Mouse (Mus musculus): ENCODE results near the gene Smg9.

Smg9 gene

DNA sequence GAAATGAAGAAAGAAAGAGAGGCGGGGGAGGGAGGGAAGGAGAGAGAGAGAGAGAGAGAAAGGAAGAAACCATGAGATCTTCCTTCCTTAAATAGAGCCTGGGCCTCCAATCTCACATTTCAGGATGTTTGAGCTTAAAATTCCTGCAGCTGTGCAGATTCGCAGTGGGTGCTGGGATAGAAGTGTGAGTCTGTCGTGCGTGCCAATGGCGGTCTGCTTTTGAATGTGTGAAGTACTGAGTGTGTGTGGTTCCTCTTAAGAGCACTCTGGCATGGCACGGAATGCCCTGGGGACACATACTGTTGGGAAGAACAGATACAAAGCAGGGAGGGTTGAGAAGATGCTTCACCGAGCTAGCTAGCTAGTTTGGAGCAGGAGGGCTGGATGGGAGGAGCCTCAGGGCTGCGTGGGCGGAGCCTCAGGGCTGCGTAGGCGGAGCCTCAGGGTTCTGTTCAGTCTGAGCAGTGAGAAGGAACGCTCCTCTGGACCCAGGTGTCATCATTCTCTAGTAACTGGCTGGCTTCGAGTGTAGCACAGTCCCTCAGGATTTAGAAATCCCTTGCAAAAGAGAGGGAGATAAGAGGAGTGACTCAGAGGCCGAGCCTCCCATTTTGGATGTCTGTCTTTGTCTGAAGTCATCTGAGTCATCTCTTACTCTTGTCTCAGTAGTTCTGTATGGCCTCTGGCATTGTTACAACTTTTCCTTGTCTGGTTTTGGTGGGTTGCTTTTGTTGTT, 49.5 kb downstream of the Smg9 start:
- DNase-seq = no peak

DNA sequence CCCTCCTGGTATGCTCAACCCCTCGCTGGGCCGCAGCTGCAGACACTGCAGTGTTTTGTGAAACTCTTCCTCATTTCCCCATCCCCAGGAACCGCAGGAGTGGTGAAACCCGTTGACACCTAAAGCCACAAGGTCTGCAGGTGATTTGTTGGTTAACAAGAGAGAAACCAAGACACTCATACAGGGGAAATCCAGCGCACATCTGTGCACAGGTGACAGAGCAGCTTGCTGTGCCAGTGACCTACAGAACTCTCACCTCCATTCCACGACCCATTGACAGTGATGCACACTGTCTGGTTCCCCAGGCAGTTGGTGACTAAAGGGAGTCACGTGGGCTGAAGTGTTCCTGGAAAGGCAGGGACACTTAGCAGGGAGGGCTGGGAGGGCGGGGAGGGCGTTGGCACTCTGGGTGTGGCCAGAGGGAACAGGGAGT, 51.2 kb downstream of the Smg9 start:
- no peak for DNase-seq

DNA sequence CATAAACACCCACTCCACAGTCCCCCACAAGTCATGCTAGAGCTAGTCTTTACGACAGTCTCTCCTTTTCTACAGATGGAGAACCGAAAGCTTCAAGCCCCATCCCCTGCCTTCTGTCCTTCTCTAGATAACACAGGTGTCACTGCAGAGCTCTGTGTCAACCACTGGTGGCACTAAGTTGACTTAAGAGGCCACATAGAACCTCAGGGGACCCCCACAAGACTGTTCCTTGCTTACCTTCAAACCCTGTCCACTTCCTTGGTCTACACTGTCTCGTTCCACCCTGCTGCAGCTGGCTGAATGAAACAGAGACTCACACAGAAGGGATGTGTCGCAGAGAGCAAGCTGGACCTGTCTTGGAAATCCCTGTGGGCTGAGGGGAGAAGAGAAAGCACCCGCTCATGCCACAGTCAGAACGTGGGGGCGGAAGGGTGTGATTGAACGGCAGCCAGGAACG, 52.5 kb downstream of the Smg9 start, which contains the start of gene Irgc1:
TSS of gene Irgc1 (minus strand) at position 443 of the 457 bp plus-strand sequence.
- no peak for DNase-seq

DNA sequence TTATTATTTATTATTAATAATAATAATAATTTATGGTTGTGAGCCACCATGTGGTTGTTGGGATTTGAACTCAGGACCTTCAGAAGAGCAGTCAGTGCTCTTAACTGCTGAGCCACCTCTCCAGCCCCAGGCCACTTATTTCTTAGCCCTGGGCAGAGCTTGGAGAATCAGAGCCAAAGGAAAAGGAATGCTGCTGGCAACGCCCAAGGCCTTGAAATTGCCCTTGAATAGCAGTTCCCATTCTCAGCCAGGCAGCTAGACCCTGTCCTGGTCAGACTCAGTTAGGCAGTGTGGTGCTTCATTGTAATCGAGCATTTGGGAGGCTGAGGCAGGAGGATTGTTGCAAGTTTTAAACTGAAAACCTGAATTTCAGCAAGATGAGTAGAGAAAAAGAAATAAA, 54.8 kb downstream of the Smg9 start:
- DNase-seq = no peak

DNA sequence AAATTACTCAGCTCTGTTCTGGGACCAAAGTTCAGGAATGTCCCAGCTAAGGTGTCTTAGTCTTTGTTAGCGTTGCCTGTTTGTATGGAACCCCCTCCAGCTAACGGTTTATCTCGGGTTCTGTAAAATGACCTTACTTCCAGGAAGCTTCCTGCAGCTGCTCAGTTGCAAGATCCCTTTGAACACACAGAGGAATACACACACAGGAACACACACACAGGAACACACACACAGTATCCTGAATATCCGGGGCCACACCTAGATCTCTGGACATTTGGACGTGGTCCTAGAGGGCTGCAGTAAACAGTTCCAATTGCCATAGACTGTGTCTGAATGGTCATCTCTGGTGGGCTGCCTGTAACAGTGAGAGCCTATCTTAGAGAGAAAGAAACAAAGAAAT, 56.3 kb downstream of the Smg9 start:
- peak; percentile 29 to 40 for DNase-seq

DNA sequence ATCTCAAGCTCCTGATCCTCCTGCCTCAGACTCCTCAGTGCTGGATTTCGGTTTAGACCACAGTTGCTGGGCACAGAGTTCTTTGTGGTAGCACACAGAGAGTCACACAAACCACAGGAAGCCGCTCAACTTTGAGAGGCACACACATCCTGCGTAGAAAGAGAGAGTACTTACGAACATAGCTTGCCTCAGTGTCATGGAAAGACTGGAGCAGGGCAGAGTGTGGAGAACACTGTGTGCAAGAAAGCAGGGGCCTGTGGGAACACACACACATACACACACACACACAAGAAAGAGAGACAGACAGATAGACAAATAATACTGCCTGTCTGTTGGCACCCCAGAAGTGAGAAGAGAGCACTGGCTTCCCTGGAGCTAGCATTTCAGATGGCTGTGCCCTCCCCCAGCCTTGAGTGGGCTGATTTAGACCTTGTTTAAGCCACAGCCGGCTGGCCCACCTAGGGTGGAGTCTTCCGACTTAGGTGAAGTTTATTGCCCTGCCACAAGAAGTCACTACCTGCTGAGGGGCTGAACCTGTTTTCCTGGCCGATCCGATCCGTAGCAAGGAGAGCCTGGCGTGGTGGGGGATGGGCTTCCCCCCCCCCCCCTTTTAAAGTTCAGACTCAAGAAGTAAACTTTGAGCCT, 58.4 kb downstream of the Smg9 start:
- DNase-seq = no peak

DNA sequence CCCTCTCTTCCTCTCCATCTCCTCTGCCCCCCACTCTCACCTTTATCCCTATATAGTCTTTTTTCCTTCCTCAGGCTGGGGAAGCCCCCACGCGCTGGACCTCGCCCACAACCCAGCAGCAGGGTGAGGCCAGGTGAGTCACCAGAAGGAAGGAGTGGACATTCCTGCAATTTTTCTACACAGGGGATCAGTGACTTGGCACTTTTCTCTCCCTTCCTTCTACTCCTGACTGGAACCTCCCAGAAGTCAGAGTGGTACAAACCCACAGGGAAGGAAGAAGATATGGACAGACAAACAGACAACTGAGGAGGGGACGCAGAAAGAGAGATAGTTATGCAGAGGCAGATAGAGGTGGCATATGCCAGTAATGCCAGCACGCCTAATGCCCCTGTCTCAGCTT, 60.0 kb downstream of the Smg9 start:
- DNase-seq = no peak

DNA sequence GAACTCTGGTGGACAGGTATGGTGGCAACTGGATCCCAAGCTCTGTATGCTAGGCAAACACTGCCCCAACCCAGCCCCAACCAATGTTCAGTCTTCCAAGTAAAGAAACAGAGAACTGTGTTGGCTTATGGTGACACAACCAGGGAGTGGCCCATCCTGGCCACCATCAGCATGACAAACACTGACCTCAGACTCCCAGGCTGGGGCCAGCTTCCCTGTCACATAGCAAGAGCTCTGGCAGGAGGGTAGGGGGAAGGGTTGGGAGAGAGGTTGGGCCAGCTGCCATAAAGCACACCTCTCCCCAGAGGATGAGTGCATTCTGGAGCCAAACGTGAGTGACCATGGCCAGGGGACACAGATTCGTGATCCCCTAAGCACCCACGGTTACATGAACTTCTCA, 60.4 kb downstream of the Smg9 start:
- peak in 1 of 2 experiments; percentile 19 for DNase-seq

DNA sequence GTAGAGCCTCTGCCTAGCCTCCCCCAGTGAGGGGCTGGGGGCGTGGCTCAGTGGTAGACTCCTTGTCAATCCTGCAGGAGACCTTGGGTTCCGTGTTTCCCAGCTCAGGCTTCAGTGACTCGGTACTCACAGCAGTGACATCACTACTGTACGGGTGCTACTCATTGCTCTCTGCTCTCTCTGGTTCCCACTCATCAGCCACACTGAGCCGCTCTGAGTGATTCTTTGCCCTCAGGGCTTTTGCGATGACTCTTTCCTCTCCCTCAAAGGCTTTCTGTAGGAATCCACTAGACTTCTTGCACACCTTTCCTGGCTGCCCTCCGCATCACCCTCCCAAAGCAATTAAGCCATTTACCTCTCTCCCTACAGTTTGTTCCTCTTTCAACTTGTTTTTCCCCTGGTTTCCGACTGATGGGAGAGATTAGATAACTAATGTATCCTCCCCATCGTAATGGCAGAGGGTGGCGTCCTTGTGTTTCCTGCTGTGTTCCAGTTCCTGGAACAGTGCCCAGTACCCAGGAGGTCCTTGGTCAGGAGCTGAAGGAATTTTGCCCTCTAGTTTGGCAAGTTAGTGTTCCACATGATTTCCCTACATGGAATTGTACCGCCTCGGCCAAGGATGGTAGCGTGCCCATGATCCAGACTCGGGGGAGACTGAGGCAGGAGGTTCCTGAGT, 62.1 kb downstream of the Smg9 start:
- peak; percentile 81 to 83 for DNase-seq

DNA sequence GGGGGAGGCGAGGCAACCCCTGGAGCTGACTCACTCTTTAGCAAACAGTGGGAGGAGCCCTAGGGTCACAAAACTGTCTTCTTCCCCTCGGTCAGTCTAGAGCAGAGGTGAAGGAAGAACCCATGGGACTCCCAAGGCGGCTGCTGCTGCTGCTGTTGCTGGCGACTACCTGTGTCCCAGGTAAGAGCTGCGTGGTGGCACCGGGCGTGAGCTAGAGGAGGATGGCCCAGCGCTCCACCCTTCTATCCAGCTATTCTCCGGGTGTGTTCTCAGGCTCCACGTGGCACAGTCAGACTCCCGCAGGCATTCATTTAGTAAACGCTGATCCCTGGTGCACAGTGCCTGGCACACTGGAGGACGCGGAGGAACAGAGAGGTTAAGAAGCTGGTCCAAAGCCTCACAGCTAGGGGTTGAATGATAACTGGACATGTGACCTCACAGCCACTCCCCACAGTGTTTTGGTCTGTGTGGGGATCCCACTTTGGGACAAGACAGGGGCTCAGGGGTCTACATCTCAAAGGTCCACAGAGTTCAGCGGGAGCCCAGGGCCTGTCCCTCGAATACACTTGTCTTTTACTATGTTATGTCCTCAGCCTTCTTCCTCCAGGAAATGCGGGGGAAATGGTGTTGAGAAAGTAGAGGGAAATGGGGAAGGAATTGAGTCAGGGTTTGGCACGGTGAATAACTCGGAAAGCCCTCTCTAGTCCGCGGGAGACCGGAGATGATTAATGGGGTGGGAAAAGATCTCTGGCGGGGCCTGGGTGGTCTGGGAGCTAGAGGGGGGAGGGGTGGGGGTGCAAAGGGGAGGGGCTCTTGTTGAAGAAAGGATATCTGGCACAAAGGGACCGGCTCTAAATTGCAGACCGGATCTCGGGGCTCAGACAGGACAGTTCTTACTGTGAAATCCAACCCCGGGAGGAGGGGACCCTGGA, 63.2 kb downstream of the Smg9 start, which contains the start of gene Plaur:
TSS of gene Plaur (plus strand) at position 97 of the 932 bp plus-strand sequence.
- DNase-seq = peak; percentile 27 to 52

DNA sequence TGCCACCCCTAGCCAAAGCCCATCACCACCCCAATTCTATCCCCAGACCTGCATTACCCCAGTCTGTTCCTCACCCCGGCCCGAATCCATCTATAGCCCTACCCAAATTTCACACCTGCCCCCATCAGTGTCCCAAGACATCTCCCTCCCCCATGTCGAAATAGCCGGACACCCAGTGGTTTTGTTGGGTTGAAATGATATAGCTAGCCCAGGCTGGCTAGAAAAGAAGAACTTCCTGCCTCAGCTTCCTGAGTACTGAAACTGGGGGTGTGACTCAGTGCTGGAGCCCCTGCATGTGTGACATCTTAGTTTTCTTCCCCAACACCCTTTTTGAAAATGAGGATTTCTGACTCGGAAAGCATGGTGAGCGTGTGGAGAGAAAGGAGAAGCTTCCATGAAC, 67.4 kb downstream of the Smg9 start:
- DNase-seq = no peak

DNA sequence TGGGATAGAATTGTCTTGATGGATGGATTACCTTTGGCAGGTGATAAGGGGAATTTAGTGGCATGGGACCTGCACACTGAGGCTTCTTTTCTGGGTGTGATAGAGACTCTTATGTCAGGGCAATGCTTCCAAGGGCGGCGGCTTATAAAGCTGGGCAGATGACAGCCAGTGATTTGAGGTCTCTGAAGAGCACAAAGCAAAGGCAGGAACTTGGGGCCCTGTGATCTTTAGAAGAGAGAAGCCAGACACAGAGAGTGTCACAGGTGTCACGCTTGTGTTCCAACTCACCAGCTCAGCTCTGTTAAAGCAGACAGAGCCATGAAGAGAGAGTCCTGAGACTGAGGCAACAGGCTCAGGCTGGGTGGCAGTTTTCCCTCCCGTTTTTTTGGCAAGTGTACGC, 68.5 kb downstream of the Smg9 start:
- no peak for DNase-seq

DNA sequence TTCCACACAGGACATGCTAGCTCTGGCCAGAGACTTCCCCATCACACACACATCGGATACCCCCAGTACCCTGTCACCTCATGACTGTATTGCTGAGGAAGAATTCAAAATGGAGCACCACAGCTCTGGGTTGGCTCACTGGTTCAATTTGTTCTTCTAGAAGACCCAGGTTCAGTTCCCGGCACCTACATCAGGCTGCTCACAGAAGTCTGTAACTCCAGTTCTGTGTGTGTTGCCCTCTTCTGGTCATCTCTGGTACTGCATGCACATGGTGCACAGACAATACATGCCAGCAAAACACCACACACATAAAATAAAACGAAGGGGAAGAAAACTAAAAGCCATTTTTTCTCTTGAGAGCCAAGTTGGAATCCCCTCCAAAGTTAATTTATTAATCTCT, 69.7 kb downstream of the Smg9 start:
- DNase-seq = no peak

DNA sequence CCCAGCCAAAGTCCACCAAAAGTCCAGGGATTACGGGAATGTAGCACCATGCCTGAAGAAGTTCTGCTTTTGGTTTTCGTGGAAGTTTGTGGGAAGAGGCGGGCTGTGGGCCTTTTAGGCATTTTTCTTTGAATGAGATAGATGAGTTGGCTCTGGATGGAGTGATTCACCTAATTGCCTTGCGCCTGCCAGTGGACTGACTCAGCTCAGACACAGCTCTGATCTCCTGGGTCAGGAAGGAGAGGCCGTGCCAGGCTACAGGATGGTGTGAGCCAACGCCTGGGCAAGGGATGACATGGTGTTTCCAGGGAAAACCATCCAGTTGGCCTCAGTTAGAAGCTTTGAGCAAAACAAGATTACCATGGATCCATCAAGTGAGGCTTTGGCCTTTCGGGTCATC, 70.9 kb downstream of the Smg9 start:
- no peak for DNase-seq

Data from kidney, adult 8-10 months (tissue).